Comparison of ENCODE assay signal across 8 mouse cellular contexts in genomic region chr12:32819416-32819815, GRCm38 (mm10). TPM values are rescaled to one million over a fixed set of nuclear protein-coding genes. Genes with fewer than 3 reads are reported as not detected.
DNase-seq lines count a peak whose midpoint lies in the region; ATAC-seq and TF ChIP-seq lines count a peak whose summit lies in the region.

TSS of gene Nampt (plus strand) at chr12:32819545.

- dilution Hi-C loops in CH12.LX (cut with MboI; ENCODE audit: extremely low pct_ligation_motif_present, extremely low pct_unique_long_range_greater_than_20kb, low sequenced_read_pairs): no loop called here

- TF ChIP-seq POLR2A in CH12.LX (IDR thresholded peaks at IDR 0.05; ENCODE audit: low read depth, low read length): no peak

- peak within 1 kb of the TSS; percentile 82 for H3K9ac ChIP-seq in CH12.LX (ENCODE audit: insufficient read depth, low read depth)
- peak within 1 kb of the TSS; percentile 69 for H3K9ac ChIP-seq in lung, postnatal 0 days (replicated peaks; ENCODE audit: low read depth)

- WGBS in lung, postnatal 0 days: 6% methylated on average over 5 of the region's 5 CpGs

- TF ChIP-seq RAD21 in CH12.LX (IDR thresholded peaks at IDR 0.05; ENCODE audit: low read depth, low read length): no peak

- H3K4me1 ChIP-seq in CH12.LX (ENCODE audit: control insufficient read depth in 1 of 2, insufficient read depth in 2 of 2): peaks cover 0 to 35% of the 10 kb centered on the region in 2 experiments; a peak in 2 of 4 replicates
- no peaks in the 10 kb centered on the region for H3K4me1 ChIP-seq in lung, postnatal 0 days (ENCODE audit: insufficient read depth, low read depth, low read length)

- peaks cover 0 to 19% of the 10 kb centered on the region in 2 experiments for H3K36me3 ChIP-seq in CH12.LX (replicated peaks in 1 of 2; ENCODE audit: control insufficient read depth in 1 of 2, insufficient read depth in 1 of 2, low read length in 1 of 2)
- no peaks in the 10 kb centered on the region for H3K36me3 ChIP-seq in lung, postnatal 0 days (ENCODE audit: insufficient read depth, low read length)

- in situ Hi-C loops in CH12.LX (cut with MboI; ENCODE audit: low pct_ligation_motif_present, low pct_unique_long_range_greater_than_20kb, low sequenced_read_pairs): no loop called here

- peak within 1 kb of the TSS; percentile 57 to 99 (median 72) for H3K4me3 ChIP-seq in CH12.LX (replicated peaks in 1 of 3; ENCODE audit: low read depth in 2 of 3, low read length in 2 of 3, poor library complexity in 1 of 3)
- peak within 1 kb of the TSS; percentile 94 for H3K4me3 ChIP-seq in lung, postnatal 0 days (ENCODE audit: low read depth, low read length)

- peak within 1 kb of the TSS; percentile 78 for H3K4me2 ChIP-seq in CH12.LX (ENCODE audit: insufficient read depth, low read depth, poor library complexity, severe bottlenecking)
- H3K4me2 ChIP-seq in lung, postnatal 0 days (replicated peaks; ENCODE audit: low read depth, low read length): peak within 1 kb of the TSS; percentile 79

- DNase-seq in adrenal gland, adult 18-20 months (ENCODE audit: low spot score in 2 of 2): no peak
- DNase-seq in adrenal gland, adult (ENCODE audit: inconsistent age in 2 of 2, low spot score in 1 of 2): no peak
- DNase-seq in CH12.LX (ENCODE audit: extremely low read depth): no peak
- DNase-seq in kidney, postnatal 14 days: peak; percentile 31
- peak; percentile 67 for DNase-seq in lung, postnatal 0 days (ENCODE audit: low spot score)
- peak; percentile 42 for DNase-seq in telencephalon, adult 2 months (ENCODE audit: low read depth, low spot score)

- H3K27ac ChIP-seq in CH12.LX (ENCODE audit: insufficient read depth, low read depth): peak within 1 kb of the TSS; percentile 78
- peak within 1 kb of the TSS; percentile 93 for H3K27ac ChIP-seq in lung, postnatal 0 days (ENCODE audit: low read length)

- ATAC-seq in common myeloid progenitor, adult 5-6 weeks (replicated peaks; ENCODE audit: low read depth, poor library complexity, severe bottlenecking): no peak
- ATAC-seq in granulocyte monocyte progenitor cell, adult 5-6 weeks (replicated peaks; ENCODE audit: poor library complexity, severe bottlenecking): no peak
- no peak for ATAC-seq in lung, postnatal 0 days

- H3K27me3 ChIP-seq in CH12.LX (replicated peaks): no peaks in the 10 kb centered on the region
- no peaks in the 10 kb centered on the region for H3K27me3 ChIP-seq in lung, postnatal 0 days (replicated peaks; ENCODE audit: insufficient read depth, low read length)

- no peaks in the 10 kb centered on the region for H3K9me3 ChIP-seq in CH12.LX (replicated peaks; ENCODE audit: low read length)
- H3K9me3 ChIP-seq in lung, postnatal 0 days (ENCODE audit: low read length): no peaks in the 10 kb centered on the region

- H3K79me2 ChIP-seq in CH12.LX (replicated peaks; ENCODE audit: control insufficient read depth, extremely low read depth, insufficient read depth, poor library complexity, severe bottlenecking): peaks cover 24% of the 10 kb centered on the region

- no peak for TF ChIP-seq CTCF in CH12.LX (conservative IDR thresholded peaks at IDR 0.05 in 1 of 2, IDR thresholded peaks at IDR 0.05 in 1 of 2; ENCODE audit: low read depth in 2 of 2, low read length in 2 of 2)
- no peak for TF ChIP-seq CTCF in lung, postnatal 0 days (IDR thresholded peaks at IDR 0.05)

- TF ChIP-seq EP300 in CH12.LX (IDR thresholded peaks at IDR 0.05; ENCODE audit: low read length): no peak
- no peak for TF ChIP-seq EP300 in lung, postnatal 0 days (IDR thresholded peaks at IDR 0.05)

TF ChIP-seq in CH12.LX, 34 proteins besides CTCF, POLR2A, EP300 and RAD21:
- no peak for TF ChIP-seq ZC3H11A (IDR thresholded peaks at IDR 0.05; ENCODE audit: low read depth, low read length)
- TF ChIP-seq ZMIZ1 (IDR thresholded peaks at IDR 0.05; ENCODE audit: low read depth, low read length): no peak
- no peak for TF ChIP-seq HCFC1 (IDR thresholded peaks at IDR 0.05; ENCODE audit: low read depth, low read length)
- TF ChIP-seq RCOR1 (conservative IDR thresholded peaks at IDR 0.05; ENCODE audit: low read depth, low read length): no peak
- TF ChIP-seq SIN3A (IDR thresholded peaks at IDR 0.05; ENCODE audit: low read length): no peak

RNA-seq across cellular contexts. Expression of gene Nampt, which starts in this region (rescaled TPM):
- total RNA-seq in adrenal gland, adult 18-20 months (2021): 100 to 1,000 TPM in 1 of 2 experiments, 10 to 100 TPM in 1; 78.1 to 102 TPM
- total RNA-seq in CH12.LX (2012; rRNA removed) (48.7 and 50.5 TPM in 2 replicates), CH12.LX (2014; rRNA removed) (206 and 222 TPM in 2 replicates)
- polyA plus RNA-seq in CH12.LX (2012; ENCODE audit: insufficient read length, low read depth): 84.5 and 95.6 TPM in 2 replicates
- 50.3 and 50.4 TPM in 2 replicates for total RNA-seq in common myeloid progenitor, adult 5-6 weeks (2017)
- total RNA-seq in granulocyte monocyte progenitor cell, adult 5-6 weeks (2014; fragmentation: Nextera tagmentation): 51.8 and 57.7 TPM in 2 replicates
- total RNA-seq in granulocyte monocyte progenitor cell, adult 5-6 weeks (2017): 66.0 and 79.2 TPM in 2 replicates
- 18.7 and 19.2 TPM in 2 replicates for polyA plus RNA-seq in lung, postnatal 0 days (2015; fragmentation: Nextera tagmentation; extraction: Ambion mirVana)

Comparison
In these comparisons a context has a peak if more than half of its experiments do, and no peak if none do; other contexts are left out.
1. DNase-seq: peak in kidney, postnatal 14 days (single experiment), lung, postnatal 0 days (single experiment) and telencephalon, adult 2 months (single experiment); none in adrenal gland, adult 18-20 months (0 of 2), adrenal gland, adult (0 of 2) and CH12.LX (single experiment).